Mouse (Mus musculus) embryonic facial prominence, embryonic 13.5 days (tissue): Measurements from ENCODE around the gene 4933405L10Rik. TPM values are rescaled to one million over a fixed set of nuclear protein-coding genes. Genes with fewer than 3 reads are reported as not detected.

Experiments
- polyA plus RNA-seq: library from polyadenylated mRNA; unstranded; fragments of >200 nt; fragmentation: Nextera tagmentation; extraction: Ambion mirVana; gene quantifications from 2 replicates; pipeline ENCODE4 v1.2.1, GENCODE M21; 2015

The 4933405L10Rik gene
- polyA plus RNA-seq, 1 experiment from 2014 or later: 0.25 TPM

Other genes with a start within 250 kb of the 4933405L10Rik start
- 18.7 and 23.1 TPM in 2 replicates for gene Tppp3, start 236.1 kb upstream of the 4933405L10Rik start, polyA plus RNA-seq
- 52.2 and 53.3 TPM in 2 replicates for gene Zdhhc1, start 210.8 kb upstream of the 4933405L10Rik start, polyA plus RNA-seq
- gene Hsd11b2, start 188.9 kb upstream of the 4933405L10Rik start, polyA plus RNA-seq: 0.87 and 1.1 TPM in 2 replicates
- gene Atp6v0d1, start 141.6 kb upstream of the 4933405L10Rik start, polyA plus RNA-seq: 78.4 and 80.4 TPM in 2 replicates
- gene Ripor1, start 102.4 kb upstream of the 4933405L10Rik start, polyA plus RNA-seq: 18.6 and 18.7 TPM in 2 replicates
- 136 and 146 TPM in 2 replicates for gene Ctcf, start 71.1 kb upstream of the 4933405L10Rik start, polyA plus RNA-seq
- gene Agrp, start 70.3 kb upstream of the 4933405L10Rik start, polyA plus RNA-seq: 0.90 and 2.1 TPM in 2 replicates
- gene Carmil2, start 21.4 kb upstream of the 4933405L10Rik start, polyA plus RNA-seq: 0.61 and 0.84 TPM in 2 replicates
- 72.3 and 84.3 TPM in 2 replicates for gene Acd, start 6.6 kb upstream of the 4933405L10Rik start, polyA plus RNA-seq
- gene Pard6a, start 6.5 kb upstream of the 4933405L10Rik start, polyA plus RNA-seq: 18.9 and 21.5 TPM in 2 replicates
- 28.6 and 34.5 TPM in 2 replicates for gene Enkd1, start 555 bp downstream of the 4933405L10Rik start, polyA plus RNA-seq
- gene Gfod2, start 51.0 kb downstream of the 4933405L10Rik start, polyA plus RNA-seq: 26.0 and 27.5 TPM in 2 replicates
- 15.1 and 17.8 TPM in 2 replicates for gene Ranbp10, start 119.7 kb downstream of the 4933405L10Rik start, polyA plus RNA-seq
- gene Tsnaxip1, start 120.1 kb downstream of the 4933405L10Rik start, polyA plus RNA-seq: 0.21 and 0.24 TPM in 2 replicates
- gene Cenpt, start 145.6 kb downstream of the 4933405L10Rik start, polyA plus RNA-seq: 56.0 and 58.7 TPM in 2 replicates
- 73.5 and 77.5 TPM in 2 replicates for gene Thap11, start 147.5 kb downstream of the 4933405L10Rik start, polyA plus RNA-seq
- gene Nutf2, start 152.9 kb downstream of the 4933405L10Rik start, polyA plus RNA-seq: 191 and 275 TPM in 2 replicates
- 54.1 and 58.3 TPM in 2 replicates for gene Edc4, start 173.2 kb downstream of the 4933405L10Rik start, polyA plus RNA-seq
- 0.51 and 0.77 TPM in 2 replicates for gene Nrn1l, start 185.9 kb downstream of the 4933405L10Rik start, polyA plus RNA-seq
- 43.0 and 43.2 TPM in 2 replicates for gene Pskh1, start 192.8 kb downstream of the 4933405L10Rik start, polyA plus RNA-seq
- 1.3 and 1.8 TPM in 2 replicates for gene Ctrl, start 226.2 kb downstream of the 4933405L10Rik start, polyA plus RNA-seq
- gene Psmb10, start 230.8 kb downstream of the 4933405L10Rik start, polyA plus RNA-seq: 28.6 and 29.0 TPM in 2 replicates
- gene Lcat, start 235.7 kb downstream of the 4933405L10Rik start, polyA plus RNA-seq: 2.8 and 5.6 TPM in 2 replicates